Mouse (Mus musculus) thymus, adult 2 months (tissue): ENCODE data around the gene Ppp1r18. TPM values are rescaled to one million over a fixed set of nuclear protein-coding genes. Genes with fewer than 3 reads are reported as not detected.
A peak's percentile ranks its signal among the peaks of the same experiment; 100 is the strongest.

Experiments used
- DNase-seq: peaks from one replicate; pipeline ENCODE4 v3.0.0; 2021
- H3K27ac ChIP-seq: fragments of 200-500 bp; 2 replicates; pipeline ENCODE4 v1.5.1; 2012; ENCODE audit warnings: low read length, control low read depth; ENCODE audit not compliant: control insufficient read depth, insufficient read depth
- H3K27me3 ChIP-seq: fragments of 200-500 bp; 2 replicates; pipeline ENCODE4 v1.6.1; 2012; ENCODE audit warnings: mild to moderate bottlenecking, low read length, moderate library complexity, mixed read lengths; ENCODE audit not compliant: control insufficient read depth, insufficient read depth
- H3K36me3 ChIP-seq: fragments of 200-500 bp; 2 replicates; pipeline ENCODE4 v1.6.1; 2012; ENCODE audit warnings: mild to moderate bottlenecking, low read length, moderate library complexity; ENCODE audit not compliant: control insufficient read depth, insufficient read depth
- H3K4me1 ChIP-seq: fragments of 200-500 bp; replicated peaks from 2 replicates; pipeline ENCODE4 v1.6.1; 2012; ENCODE audit warnings: low read length; ENCODE audit not compliant: control insufficient read depth, insufficient read depth
- H3K4me3 ChIP-seq: fragments of 200-500 bp; 2 replicates; pipeline ENCODE4 v1.5.1; 2012; ENCODE audit warnings: mild to moderate bottlenecking, low read length, control low read depth, moderate library complexity; ENCODE audit not compliant: control insufficient read depth, insufficient read depth
- CTCF ChIP-seq: fragments of 200-500 bp; IDR thresholded peaks from 2 replicates; pipeline ENCODE4 v1.5.1; 2012; ENCODE audit warnings: mild to moderate bottlenecking, control low read depth, low read length, moderate library complexity, borderline replicate concordance; ENCODE audit not compliant: control insufficient read depth, poor library complexity, insufficient read depth; ENCODE audit errors: extremely low read depth
- POLR2A ChIP-seq: fragments of 200-500 bp; IDR thresholded peaks from 2 replicates; pipeline ENCODE4 v1.6.1; 2012; ENCODE audit warnings: mild to moderate bottlenecking, low read length, control low read depth, moderate library complexity; ENCODE audit not compliant: control insufficient read depth, poor library complexity, insufficient read depth; ENCODE audit errors: extremely low read depth
- WGBS: fragments of 180-500 bp; shearing (Covaris S2); methylation state at CpG from one replicate; pipeline ENCODE4 v1.1.7; 2018; 5-methylcytosine and 5-hydroxymethylcytosine counted together
- polyA plus RNA-seq: library from polyadenylated mRNA; depleted of rRNA; stranded (reverse); fragments of >200 nt; gene quantifications from 2 replicates; pipeline ENCODE4 v1.2.3, GENCODE M21; 2012

Ppp1r18 gene
- polyA plus RNA-seq, 1 experiment, result 176 TPM

DNA sequence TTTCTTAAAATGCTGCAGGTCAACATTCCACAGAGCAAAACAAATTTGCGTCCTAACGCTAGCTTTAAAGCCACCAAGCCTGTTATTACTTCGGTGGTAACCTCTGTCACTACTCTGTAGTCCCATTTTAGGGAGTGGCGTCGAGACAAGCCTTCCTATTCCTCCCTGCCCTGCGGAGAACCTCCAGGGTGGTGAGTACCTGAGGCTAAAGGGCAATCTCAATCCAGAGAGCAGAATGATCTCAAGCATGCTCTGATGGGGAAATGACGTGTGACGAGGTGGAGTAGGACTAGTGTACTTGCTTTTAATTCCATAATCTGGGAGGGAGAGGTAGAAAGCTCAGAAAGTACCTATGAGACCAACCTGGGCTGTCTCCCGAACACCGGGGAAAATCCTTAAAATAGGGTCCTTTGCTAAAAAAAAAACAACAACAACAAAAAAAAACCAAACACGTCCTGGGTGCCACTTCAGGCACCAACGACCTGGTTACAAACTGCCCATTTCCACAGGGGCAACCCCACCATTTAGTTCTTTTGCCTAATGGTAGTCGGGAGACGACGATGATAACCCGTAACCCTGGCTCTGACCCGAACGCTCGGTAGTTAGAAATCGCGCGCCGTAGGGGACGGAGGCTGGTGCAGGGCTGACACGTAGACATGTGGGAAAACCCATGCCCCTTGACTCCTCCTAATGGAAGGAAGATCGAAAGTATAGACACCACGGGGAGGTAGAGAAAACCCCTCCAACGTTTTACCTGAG, 50.3 kb downstream of the Ppp1r18 start:
- peaks cover 10% of the 10 kb centered on the region for H3K36me3 ChIP-seq
- H3K4me3 ChIP-seq, result peak overlapping the region; percentile 50
- peak overlapping the region; percentile 45; the same call in 1 of the 2 replicates for H3K27ac ChIP-seq
- 2% methylated on average over 28 of the region's 28 CpGs for WGBS
- H3K4me1 ChIP-seq, result peaks cover 10% of the 10 kb centered on the region
- DNase-seq, result no peak
- H3K27me3 ChIP-seq, result no peaks in the 10 kb centered on the region
- TF ChIP-seq POLR2A (no peak), CTCF (no peak)

DNA sequence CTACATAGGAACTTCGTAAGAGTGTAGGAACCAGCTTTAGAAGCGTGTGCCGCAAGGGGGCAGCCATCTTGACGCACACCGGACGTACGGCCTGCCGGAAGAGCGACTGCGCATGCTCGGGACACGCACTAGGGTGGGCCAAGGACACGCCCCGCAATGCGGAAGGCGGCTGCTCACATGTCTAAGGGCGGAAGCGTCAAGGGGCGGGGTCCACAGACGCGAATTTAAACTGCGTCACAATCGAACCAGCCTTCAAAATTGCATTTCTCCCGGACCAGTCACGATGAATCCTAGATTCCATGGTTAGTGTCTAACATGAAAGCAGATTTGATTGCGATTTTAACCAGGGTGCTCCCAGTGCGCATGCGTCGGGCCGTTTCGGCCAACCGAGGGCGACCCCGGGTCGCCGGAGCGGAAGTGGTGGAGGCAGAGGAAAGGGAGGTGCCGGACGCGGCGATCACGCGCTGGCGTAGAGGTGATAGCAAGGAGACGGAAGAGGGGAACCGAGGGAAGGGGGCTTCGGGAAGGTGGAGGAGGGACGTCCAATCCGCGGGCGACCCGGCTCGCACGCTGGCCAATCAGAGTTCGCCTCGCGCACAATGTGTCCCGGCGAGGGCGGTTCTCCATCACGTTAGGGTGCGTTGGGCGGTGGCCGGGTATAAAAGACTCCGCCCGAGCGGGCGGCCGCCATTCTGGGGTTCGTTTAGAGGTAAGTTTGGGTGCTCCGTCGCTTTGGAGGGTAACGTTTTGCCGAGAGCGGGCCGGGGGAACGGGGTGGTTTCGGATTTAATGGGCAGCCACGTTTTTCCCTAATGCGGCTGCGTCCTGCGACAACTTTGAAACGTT, 51.1 kb downstream of the Ppp1r18 start, which contains the start of the genes Mrps18b and Ppp1r10:
TSS of gene Mrps18b (minus strand) at position 93 of the 846 bp plus-strand sequence.
TSS of gene Ppp1r10 (plus strand) at position 138 of the 846 bp plus-strand sequence.
- Histone ChIP-seq H3K4me1 (peaks cover 9% of the 10 kb centered on the region), H3K36me3 (peaks cover 10% of the 10 kb centered on the region), H3K4me3 (peak within 1 kb of the TSS; percentile 65), H3K27me3 (no peaks in the 10 kb centered on the region), H3K27ac (peak within 1 kb of the TSS; percentile 98)
- under 1% methylated on average over 83 of the region's 83 CpGs for WGBS
- TF ChIP-seq CTCF (peak; percentile 71; the same call in 1 of the 2 replicates), POLR2A (peak; percentile 99)
- peak; percentile 99 for DNase-seq

DNA sequence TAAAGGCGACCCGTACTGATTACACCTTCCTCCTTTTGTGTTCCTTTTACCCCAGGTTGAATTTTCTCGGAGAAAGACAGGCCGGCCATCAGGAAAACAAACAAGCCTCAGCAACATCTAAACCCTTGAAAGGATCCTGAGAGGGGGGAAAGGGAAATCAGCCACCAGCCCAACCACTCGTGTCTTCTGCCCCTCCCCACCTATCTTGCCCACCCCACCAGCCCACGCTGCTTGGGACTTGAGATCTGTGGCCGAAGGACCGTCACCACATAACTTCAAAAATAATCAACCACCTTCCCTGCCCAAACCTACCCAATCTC, 51.7 kb downstream of the Ppp1r18 start:
- Histone ChIP-seq H3K27ac (peak overlapping the region; percentile 98), H3K4me3 (peak overlapping the region; percentile 65), H3K4me1 (peaks cover 9% of the 10 kb centered on the region), H3K36me3 (peaks cover 10% of the 10 kb centered on the region), H3K27me3 (no peaks in the 10 kb centered on the region)
- DNase-seq, result no peak
- WGBS, result under 1% methylated on average over 8 of the region's 8 CpGs
- no peak for TF ChIP-seq CTCF
- TF ChIP-seq POLR2A, result no peak

DNA sequence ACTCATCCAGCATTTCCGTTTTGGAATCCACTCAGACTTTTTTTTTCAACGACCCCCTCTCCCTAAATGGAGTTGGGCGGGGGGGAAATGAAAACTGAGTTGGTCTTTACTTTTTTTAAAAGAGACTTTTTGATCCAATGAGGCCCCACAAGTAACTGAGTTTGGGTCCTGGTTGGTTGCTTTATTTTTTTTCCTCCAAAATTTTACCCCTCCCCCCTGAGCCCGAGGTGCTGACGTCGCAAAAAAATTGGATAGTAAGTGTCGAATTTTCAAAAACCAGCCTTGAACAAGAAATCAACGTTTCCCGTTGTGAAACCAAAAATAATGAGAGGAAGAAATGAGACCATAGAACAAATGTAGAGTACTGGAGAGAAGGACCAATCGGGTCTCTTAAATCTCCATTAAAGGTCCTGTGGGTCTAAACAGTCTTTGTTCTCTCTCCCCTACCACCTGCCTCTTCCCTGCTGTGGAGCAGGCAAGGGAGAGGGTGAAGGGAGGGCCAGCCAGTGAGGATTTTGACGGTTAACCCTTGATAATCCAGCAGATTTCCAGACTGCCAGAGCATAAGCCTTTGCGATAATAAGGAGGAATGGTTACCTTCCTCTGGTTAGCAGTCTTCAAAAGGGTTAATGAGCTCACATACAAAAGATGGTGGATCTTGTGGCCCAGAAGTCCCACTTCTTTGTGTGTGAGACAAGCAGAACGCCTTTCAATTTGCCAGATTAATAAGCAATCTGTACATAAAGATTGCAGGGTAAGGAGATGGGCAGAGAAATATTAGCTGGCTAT, 52.3 kb downstream of the Ppp1r18 start:
- TF ChIP-seq POLR2A (no peak), CTCF (no peak)
- H3K27me3 ChIP-seq, result no peaks in the 10 kb centered on the region
- WGBS, result under 1% methylated on average over 13 of the region's 13 CpGs
- peak overlapping the region; percentile 98 for H3K27ac ChIP-seq
- H3K36me3 ChIP-seq, result peaks cover 10% of the 10 kb centered on the region
- peak; percentile 40 for DNase-seq
- peaks cover 9% of the 10 kb centered on the region for H3K4me1 ChIP-seq
- peak overlapping the region; percentile 65 for H3K4me3 ChIP-seq

DNA sequence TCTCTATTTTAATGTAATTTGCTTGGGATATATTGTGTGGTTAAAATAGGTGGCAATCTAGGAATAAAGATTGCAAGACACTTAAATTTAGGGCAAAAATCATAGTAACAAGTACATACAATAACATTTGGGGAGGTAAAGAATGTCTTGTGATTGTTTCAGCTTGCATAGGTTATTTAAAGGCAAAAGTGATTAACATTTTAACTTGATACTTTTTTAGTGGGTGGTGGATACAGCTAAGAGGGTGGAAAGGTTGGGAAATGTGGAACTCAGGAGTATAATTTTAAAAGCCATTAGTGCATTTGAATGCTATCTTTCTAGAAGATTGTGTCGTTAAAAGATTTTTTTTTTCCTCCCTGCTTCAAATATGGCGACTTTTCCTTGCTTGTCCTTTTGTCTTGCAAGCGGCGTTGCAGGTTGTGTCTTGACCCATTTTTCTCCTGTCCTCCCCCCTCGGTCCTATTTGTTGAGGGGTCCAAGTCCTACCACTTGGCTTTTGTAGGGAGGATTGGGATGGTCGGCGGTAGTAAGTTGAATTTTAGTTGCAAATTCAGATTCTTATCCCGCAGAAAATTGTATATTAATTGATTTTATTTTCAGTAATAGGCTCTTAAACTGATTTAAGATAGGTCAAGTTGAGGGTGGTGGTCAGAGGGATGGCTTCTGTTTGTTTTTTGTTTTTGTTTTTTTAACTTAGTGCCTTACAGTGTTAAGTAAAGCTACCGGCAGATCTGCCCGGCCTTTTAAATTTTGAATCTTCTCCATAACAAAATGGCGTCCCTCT, 53.1 kb downstream of the Ppp1r18 start:
- DNase-seq, result peak; percentile 41
- TF ChIP-seq POLR2A (no peak), CTCF (no peak)
- peak overlapping the region; percentile 58 for H3K4me3 ChIP-seq
- H3K27ac ChIP-seq, result peak overlapping the region; percentile 97
- H3K27me3 ChIP-seq, result no peaks in the 10 kb centered on the region
- H3K4me1 ChIP-seq, result peaks cover 9% of the 10 kb centered on the region
- 0% methylated on average over 11 of the region's 11 CpGs for WGBS
- peaks cover 15% of the 10 kb centered on the region for H3K36me3 ChIP-seq
